31 mouse cellular contexts compared by ENCODE assay signal in genomic region chr10:60767400-60767799, GRCm38 (mm10). TPM values are rescaled to one million over a fixed set of nuclear protein-coding genes. Genes with fewer than 3 reads are reported as not detected.
DNase-seq lines count a peak whose midpoint lies in the region; ATAC-seq and TF ChIP-seq lines count a peak whose summit lies in the region.
"Had no signal": no experiment of that assay in that cellular context is flagged by ENCODE, and none has a peak within 500 bp of the region (broad histone marks: within the 10 kb centered on the region; RNA-seq: fewer than 3 reads in every experiment).

No protein-coding gene starts in this region.

- no peak for TF ChIP-seq EP300 in stomach, postnatal 0 days (optimal IDR thresholded peaks at IDR 0.05)

- TF ChIP-seq CTCF in liver, adult 2 months (IDR thresholded peaks at IDR 0.05; ENCODE audit: low read depth, low read length), result no peak
- no peak for TF ChIP-seq CTCF in small intestine, adult 2 months (IDR thresholded peaks at IDR 0.05; ENCODE audit: extremely low read depth, insufficient read length, insufficient replicate concordance, low read depth, low read length)
- no peak for TF ChIP-seq CTCF in stomach, postnatal 0 days (IDR thresholded peaks at IDR 0.05; ENCODE audit: low read depth)

- WGBS in liver, adult 2 months, result 53% methylated on average over 7 of the region's 7 CpGs
- WGBS in intestine, embryonic 15.5 days, result 66% methylated on average over 7 of the region's 7 CpGs
- WGBS in small intestine, adult 2 months, result 39% methylated on average over 7 of the region's 7 CpGs
- WGBS in stomach, postnatal 0 days, result 72% methylated on average over 7 of the region's 7 CpGs

- H3K27me3 ChIP-seq in liver, adult 2 months (ENCODE audit: control insufficient read depth, insufficient read depth, low read length), result no peaks in the 10 kb centered on the region
- no peaks in the 10 kb centered on the region for H3K27me3 ChIP-seq in intestine, embryonic 15.5 days (replicated peaks)
- no peaks in the 10 kb centered on the region for H3K27me3 ChIP-seq in small intestine, adult 2 months (ENCODE audit: control insufficient read depth, insufficient read depth, low read length)
- H3K27me3 ChIP-seq in stomach, postnatal 0 days (ENCODE audit: control insufficient read depth, insufficient read depth, low read length), result no peaks in the 10 kb centered on the region
- H3K27me3 ChIP-seq: embryonic facial prominence, embryonic 15.5 days; forebrain, embryonic 12.5 days; forebrain, embryonic 15.5 days; heart, embryonic 12.5 days; heart, embryonic 15.5 days; hindbrain, embryonic 13.5 days; Patski had no signal

- H3K4me1 ChIP-seq in liver, adult 2 months (ENCODE audit: control insufficient read depth, insufficient read depth, low read length), result no peaks in the 10 kb centered on the region
- H3K4me1 ChIP-seq in intestine, embryonic 15.5 days (replicated peaks), result peaks cover 5% of the 10 kb centered on the region; the same call in 1 of the 2 replicates
- H3K4me1 ChIP-seq in small intestine, adult 2 months (ENCODE audit: control insufficient read depth, insufficient read depth, insufficient read length, low read length), result peaks cover 23% of the 10 kb centered on the region
- no peaks in the 10 kb centered on the region for H3K4me1 ChIP-seq in stomach, postnatal 0 days (replicated peaks; ENCODE audit: control insufficient read depth, insufficient read depth)
- H3K4me1 ChIP-seq: forebrain, embryonic 12.5 days; forebrain, embryonic 15.5 days; hindbrain, embryonic 10.5 days; hindbrain, embryonic 13.5 days had no signal

- peak; percentile 15 for DNase-seq in liver, adult 2 months (ENCODE audit: extremely low read depth, low read depth, low spot score)
- DNase-seq in liver, result no peak
- DNase-seq in stomach, postnatal 0 days (ENCODE audit: low spot score), result no peak
- DNase-seq in embryo, embryonic 10 days (ENCODE audit: low spot score), result no peak
- DNase-seq in kidney, adult 11 months, result no peak
- DNase-seq: adrenal gland, adult 2 months; adrenal gland, postnatal 14 days; B cell, adult 2 months; cerebellum, adult 11 months; cerebellum, adult 2 months; cerebellum, adult 9-11 months; cerebellum, postnatal 25 days; embryo, embryonic 11 days; gastrocnemius, postnatal 25 days; heart, adult 18-20 months; heart, postnatal 10 days; heart, postnatal 36 days had no signal

- no peaks in the 10 kb centered on the region for H3K79me2 ChIP-seq in liver, adult 2 months (ENCODE audit: control insufficient read depth, insufficient read depth, low read length)

- H3K9me3 ChIP-seq in intestine, embryonic 15.5 days, result no peaks in the 10 kb centered on the region
- H3K9me3 ChIP-seq in stomach, postnatal 0 days (ENCODE audit: control insufficient read depth, low read length), result no peaks in the 10 kb centered on the region
- H3K9me3 ChIP-seq: embryonic facial prominence, embryonic 15.5 days; forebrain, embryonic 12.5 days; forebrain, embryonic 15.5 days; heart, embryonic 12.5 days; heart, embryonic 15.5 days; hindbrain, embryonic 10.5 days; hindbrain, embryonic 13.5 days had no signal

- no peak overlapping the region for H3K4me3 ChIP-seq in liver, adult 2 months (ENCODE audit: insufficient read depth, low read depth, low read length)
- no peak overlapping the region for H3K4me3 ChIP-seq in intestine, embryonic 15.5 days (replicated peaks)
- no peak overlapping the region for H3K4me3 ChIP-seq in small intestine, adult 2 months (ENCODE audit: low read depth, low read length)
- no peak overlapping the region for H3K4me3 ChIP-seq in stomach, postnatal 0 days (ENCODE audit: low read depth, low read length)
- H3K4me3 ChIP-seq: embryonic facial prominence, embryonic 15.5 days; erythroblast, embryonic 14.5 days; forebrain, embryonic 12.5 days; forebrain, embryonic 15.5 days; heart, embryonic 12.5 days; heart, embryonic 15.5 days; hindbrain, embryonic 10.5 days; hindbrain, embryonic 13.5 days had no signal

- no peak overlapping the region for H3K4me2 ChIP-seq in intestine, embryonic 15.5 days (replicated peaks)
- H3K4me2 ChIP-seq in stomach, postnatal 0 days (replicated peaks; ENCODE audit: low read depth), result no peak overlapping the region
- H3K4me2 ChIP-seq: embryonic facial prominence, embryonic 15.5 days; forebrain, embryonic 12.5 days; forebrain, embryonic 15.5 days; heart, embryonic 12.5 days; heart, embryonic 15.5 days; hindbrain, embryonic 13.5 days had no signal

- no peak for TF ChIP-seq POLR2A in liver, adult 2 months (IDR thresholded peaks at IDR 0.05; ENCODE audit: extremely low read depth, insufficient read depth, low read length)
- TF ChIP-seq POLR2A in small intestine, adult 2 months (IDR thresholded peaks at IDR 0.05; ENCODE audit: low read depth, low read length), result no peak

- H3K27ac ChIP-seq in liver, adult 2 months (replicated peaks; ENCODE audit: insufficient read depth, low read depth, low read length), result no peak overlapping the region
- H3K27ac ChIP-seq in intestine, embryonic 15.5 days, result no peak overlapping the region
- H3K27ac ChIP-seq in small intestine, adult 2 months (ENCODE audit: insufficient read depth, low read depth, low read length), result peak overlapping the region; percentile 91
- no peak overlapping the region for H3K27ac ChIP-seq in stomach, postnatal 0 days (replicated peaks)
- H3K27ac ChIP-seq: embryonic facial prominence, embryonic 15.5 days; forebrain, embryonic 12.5 days; forebrain, embryonic 15.5 days; heart, embryonic 15.5 days; hindbrain, embryonic 10.5 days; hindbrain, embryonic 13.5 days had no signal

- peak; percentile 83 for ATAC-seq in intestine, embryonic 15.5 days
- ATAC-seq in stomach, postnatal 0 days (ENCODE audit: low FRiP score, low TSS enrichment), result peak; percentile 43
- ATAC-seq in activated CD4-positive, CD25-positive, alpha-beta regulatory T cell, adult 4 months, result no peak
- ATAC-seq: forebrain, embryonic 15.5 days; hindbrain, embryonic 16.5 days; Patski had no signal

- H3K9ac ChIP-seq in liver, adult 2 months (ENCODE audit: low read depth, low read length), result no peak overlapping the region
- H3K9ac ChIP-seq in intestine, embryonic 15.5 days, result no peak overlapping the region
- H3K9ac ChIP-seq in stomach, postnatal 0 days (ENCODE audit: low read length), result no peak overlapping the region
- H3K9ac ChIP-seq: embryonic facial prominence, embryonic 15.5 days; forebrain, embryonic 12.5 days; forebrain, embryonic 15.5 days; heart, embryonic 12.5 days; heart, embryonic 15.5 days; hindbrain, embryonic 13.5 days had no signal

- H3K36me3 ChIP-seq in liver, adult 2 months (ENCODE audit: control insufficient read depth, insufficient read depth, low read length), result no peaks in the 10 kb centered on the region
- no peaks in the 10 kb centered on the region for H3K36me3 ChIP-seq in intestine, embryonic 15.5 days
- H3K36me3 ChIP-seq in small intestine, adult 2 months (ENCODE audit: control insufficient read depth, insufficient read depth, low read length), result peaks cover 15% of the 10 kb centered on the region
- no peaks in the 10 kb centered on the region; the same call in 1 of the 2 replicates for H3K36me3 ChIP-seq in stomach, postnatal 0 days (ENCODE audit: control insufficient read depth, insufficient read depth, low read length)
- H3K36me3 ChIP-seq: forebrain, embryonic 15.5 days; G1E had no signal

RNA-seq across cellular contexts. Expression of gene Slc29a3, which starts 14.8 kb away (rescaled TPM):
- 1.8 and 2.1 TPM in 2 replicates for total RNA-seq in liver, adult 2 months (2014; rRNA removed)
- 2.5 and 2.8 TPM in 2 replicates for polyA plus RNA-seq in liver, adult 2 months (2012; rRNA removed)
- polyA plus RNA-seq in intestine, embryonic 15.5 days (2015; fragmentation: Nextera tagmentation; extraction: Ambion mirVana), result 9.1 and 11.1 TPM in 2 replicates
- 3.8 and 5.0 TPM in 2 replicates for polyA plus RNA-seq in small intestine, adult 2 months (2012; rRNA removed)
- polyA plus RNA-seq in stomach, postnatal 0 days (2015; fragmentation: Nextera tagmentation; extraction: Ambion mirVana), result 3.4 and 5.8 TPM in 2 replicates
- polyA plus RNA-seq in activated CD4-positive, CD25-positive, alpha-beta regulatory T cell, adult 4 months (2017; shearing (Covaris generic)), result 10 to 100 TPM; 11.4 to 15.7 TPM
